Mouse (Mus musculus) liver, adult 2 months (tissue): ENCODE results near the gene Saysd1.

Experiments used
- CTCF ChIP-seq: fragments of 200-500 bp; IDR thresholded peaks from 2 replicates; pipeline ENCODE4 v1.5.1; 2011; ENCODE audit warnings: low read depth, low read length, control low read depth
- POLR2A ChIP-seq: fragments of 200-500 bp; IDR thresholded peaks from 2 replicates; pipeline ENCODE4 v1.6.1; 2011; ENCODE audit warnings: low read length, control low read depth; ENCODE audit not compliant: insufficient read depth; ENCODE audit errors: extremely low read depth

DNA sequence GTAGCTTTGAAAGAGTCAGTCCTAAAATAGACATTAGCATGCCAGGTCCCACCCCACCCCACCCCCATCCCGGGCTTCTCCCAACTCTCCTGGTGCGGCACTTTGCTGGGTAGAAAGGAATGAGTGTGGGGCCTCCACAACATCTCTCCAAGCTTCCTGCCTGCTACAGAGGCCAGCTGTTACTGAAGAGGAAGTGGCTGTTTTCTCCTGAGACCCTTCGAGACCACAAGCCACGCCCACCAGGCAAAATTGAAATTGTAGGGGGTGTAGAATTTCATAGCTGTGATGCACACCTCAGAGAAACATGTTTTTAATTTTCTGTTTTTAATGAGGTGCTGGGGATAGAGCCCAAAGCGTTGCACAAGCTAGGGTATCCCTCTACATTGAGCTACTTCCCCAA lies 17.5 kb downstream of the Saysd1 start:
- TF ChIP-seq CTCF (no peak), POLR2A (no peak)
